Mouse (Mus musculus) embryo, embryonic 11.5 days (tissue): ENCODE results near the gene Sp7.

Experiments
- DNase-seq: peaks from one replicate; pipeline ENCODE4 v3.0.0-alpha.2; 2012; ENCODE audit warnings: low read depth, low spot score

Sp7 gene

GRCm38 (mm10) chr15:102366733-102367344 is at the start of gene Sp7:
TSS of gene Sp7 (minus strand) at chr15:102367182.
- DNase-seq, result no peak

- DNase-seq, result no peak
These were observed 46.7 kb upstream of the Sp7 start for GRCm38 (mm10) chr15:102413687-102414086.

- no peak for DNase-seq
These were observed 44.1 kb upstream of the Sp7 start for GRCm38 (mm10) chr15:102411077-102411476.

GRCm38 (mm10) chr15:102409286-102409685 is 42.3 kb upstream of the Sp7 start:
- no peak for DNase-seq

- DNase-seq, result no peak
These were observed 41.7 kb upstream of the Sp7 start for GRCm38 (mm10) chr15:102408558-102409130.

- no peak for DNase-seq
These were observed 40.9 kb upstream of the Sp7 start for GRCm38 (mm10) chr15:102407681-102408557.

GRCm38 (mm10) chr15:102406912-102407580 is 40.1 kb upstream of the Sp7 start:
- no peak for DNase-seq

GRCm38 (mm10) chr15:102406196-102406911 is 39.4 kb upstream of the Sp7 start:
- DNase-seq, result peak; percentile 52

- DNase-seq, result peak; percentile 99
These were observed 38.7 kb upstream of the Sp7 start, which contains the start of gene Sp1 for GRCm38 (mm10) chr15:102405489-102406195. TSS of gene Sp1 (plus strand) at chr15:102406143.

- no peak for DNase-seq
These were observed 37.9 kb upstream of the Sp7 start for GRCm38 (mm10) chr15:102404608-102405488.

GRCm38 (mm10) chr15:102402210-102402609 is 35.2 kb upstream of the Sp7 start:
- DNase-seq, result no peak

GRCm38 (mm10) chr15:102401278-102401677 is 34.3 kb upstream of the Sp7 start:
- DNase-seq, result no peak

- no peak for DNase-seq
These were observed 33.6 kb upstream of the Sp7 start for GRCm38 (mm10) chr15:102400476-102401045.

- DNase-seq, result peak; percentile 55
These were observed 32.5 kb upstream of the Sp7 start for GRCm38 (mm10) chr15:102399229-102400221.

GRCm38 (mm10) chr15:102398629-102399028 is 31.6 kb upstream of the Sp7 start:
- DNase-seq, result no peak

- no peak for DNase-seq
These were observed 28.1 kb upstream of the Sp7 start for GRCm38 (mm10) chr15:102395061-102395460.

GRCm38 (mm10) chr15:102393584-102394014 is 26.6 kb upstream of the Sp7 start:
- DNase-seq, result no peak

- DNase-seq, result no peak
These were observed 25.5 kb upstream of the Sp7 start for GRCm38 (mm10) chr15:102392520-102392919.
